Mouse (Mus musculus) ES-E14 (cell line): ENCODE results near the gene Pde12.

Experiments
- CHD2 ChIP-seq: IDR thresholded peaks from 2 replicates; pipeline ENCODE4 v1.6.1; 2014; ENCODE audit warnings: mild to moderate bottlenecking, low read depth, low read length, inconsistent platforms
- HCFC1 ChIP-seq: IDR thresholded peaks from 2 replicates; pipeline ENCODE4 v1.6.1; 2012; ENCODE audit warnings: low read length, inconsistent platforms, borderline replicate concordance; ENCODE audit not compliant: insufficient read depth
- MAFK ChIP-seq: IDR thresholded peaks from 2 replicates; pipeline ENCODE4 v1.6.1; 2014; ENCODE audit warnings: mild to moderate bottlenecking, low read depth, low read length, inconsistent platforms; ENCODE audit not compliant: insufficient read depth
- ZC3H11A ChIP-seq: IDR thresholded peaks from 2 replicates; pipeline ENCODE4 v1.6.1; 2012; ENCODE audit warnings: low read depth, mild to moderate bottlenecking, inconsistent platforms, low read length, borderline replicate concordance
- ZNF384 ChIP-seq: IDR thresholded peaks from 2 replicates; pipeline ENCODE4 v1.6.1; 2012; ENCODE audit warnings: low read depth, low read length, inconsistent platforms

DNA sequence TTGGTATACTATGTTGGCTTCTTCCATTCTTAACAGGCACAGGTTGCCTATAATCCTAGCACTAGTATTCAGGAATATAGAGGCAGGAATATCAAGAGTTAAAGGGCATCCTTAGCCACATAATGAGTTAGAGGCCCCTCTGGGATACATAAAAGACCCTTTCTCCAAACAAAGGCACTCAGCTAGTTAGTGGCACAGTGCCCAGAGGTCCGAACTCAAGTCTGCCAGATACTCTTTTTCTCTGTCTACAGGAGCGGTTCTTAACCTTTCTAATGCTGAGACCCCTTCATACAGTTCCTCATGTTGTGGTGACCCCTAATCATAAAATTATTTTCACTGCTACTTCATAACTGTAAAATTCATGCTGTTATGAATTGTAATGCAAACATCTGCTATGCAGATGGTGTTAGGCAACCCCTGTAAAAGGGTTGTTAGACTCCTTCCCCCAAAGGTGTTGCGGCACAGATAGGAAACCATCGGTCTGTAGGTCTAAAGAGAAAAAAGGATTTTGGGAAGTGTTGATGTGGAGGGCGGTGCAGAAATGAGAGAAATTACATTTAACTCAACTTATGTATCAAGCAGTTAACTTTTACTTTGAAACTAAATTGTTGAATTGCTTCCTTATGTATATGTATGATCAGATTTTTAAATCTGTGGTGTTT lies 23.6 kb downstream of the Pde12 start:
- TF ChIP-seq CHD2 (no peak), MAFK (no peak), HCFC1 (no peak), ZC3H11A (no peak), ZNF384 (no peak)
